Mouse (Mus musculus): ENCODE results near the gene Fggy.

The Fggy gene

DNA sequence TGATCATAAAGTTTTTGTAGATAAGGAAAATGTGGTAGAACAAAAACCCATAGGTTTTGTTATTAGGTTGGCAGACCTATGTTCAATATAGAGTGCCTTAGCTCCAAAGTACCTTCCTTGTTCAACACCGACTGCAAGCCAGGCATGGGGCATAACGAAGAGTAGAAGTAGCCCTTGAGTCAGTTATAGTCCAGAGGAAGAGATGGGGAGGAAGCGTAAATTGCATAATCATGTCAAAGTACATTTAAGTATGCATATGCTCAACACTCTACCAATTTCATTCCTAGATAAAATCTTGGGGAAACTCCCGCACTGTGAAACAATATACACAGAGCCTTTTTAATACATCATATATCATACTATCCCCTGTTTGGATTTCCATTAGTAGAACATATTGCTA, 221.2 kb downstream of the Fggy start:
- no peak for DNase-seq (ENCODE audit: low spot score)

DNA sequence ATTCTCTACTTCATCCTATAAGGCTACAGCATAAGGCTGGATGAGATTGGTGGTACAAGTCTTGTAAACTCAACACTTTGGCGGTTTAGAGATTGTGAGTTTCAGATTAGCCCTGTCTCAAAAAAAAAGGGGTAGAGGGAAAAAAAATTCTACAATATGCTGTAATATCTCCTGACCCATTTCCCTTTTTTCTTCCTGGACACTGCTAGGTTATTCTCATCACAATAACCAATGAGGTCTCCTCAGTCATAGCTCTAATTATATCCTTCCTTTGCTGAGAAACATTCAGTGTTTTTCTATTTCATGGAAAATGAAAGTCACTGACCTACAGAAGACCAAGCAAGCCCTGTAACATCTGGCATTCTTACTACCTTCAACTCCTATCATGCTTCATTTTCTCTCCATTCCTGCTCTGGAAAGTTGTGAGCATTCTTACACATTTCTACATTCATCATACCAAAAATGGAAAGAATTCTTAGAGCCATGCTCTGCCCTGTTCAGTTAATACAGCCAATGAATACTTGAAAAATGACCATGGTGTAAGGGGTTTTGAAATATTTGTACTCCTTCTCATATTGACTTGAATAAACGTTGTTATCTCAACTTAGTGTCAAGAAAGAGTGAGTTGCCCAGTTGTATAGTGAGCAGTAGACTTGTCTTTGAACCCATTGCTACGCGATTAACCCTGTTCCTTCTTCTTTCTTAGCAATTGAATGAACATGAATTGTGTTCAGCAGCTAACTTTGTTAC, 227.0 kb downstream of the Fggy start:
- no peak for DNase-seq (ENCODE audit: low spot score)

DNA sequence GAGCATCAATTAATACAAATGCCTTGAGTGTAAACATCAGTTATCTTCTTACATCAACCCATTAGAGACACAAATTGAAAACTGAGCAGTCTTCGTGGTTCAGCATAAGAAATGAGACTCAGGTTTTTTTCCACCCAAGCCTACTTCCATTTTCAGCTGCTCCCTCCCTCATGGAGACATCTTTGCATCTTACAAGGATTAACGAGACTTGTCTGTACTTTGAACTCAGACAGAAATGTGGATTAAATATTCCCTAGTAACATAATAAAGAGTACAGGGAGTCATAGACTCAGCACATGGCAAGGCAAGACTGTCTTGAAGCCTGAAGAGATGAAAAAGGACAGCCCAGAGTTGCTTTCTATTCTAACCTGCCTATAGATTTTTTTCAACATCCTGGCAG, 230.3 kb downstream of the Fggy start:
- no peak for DNase-seq (ENCODE audit: low spot score)

DNA sequence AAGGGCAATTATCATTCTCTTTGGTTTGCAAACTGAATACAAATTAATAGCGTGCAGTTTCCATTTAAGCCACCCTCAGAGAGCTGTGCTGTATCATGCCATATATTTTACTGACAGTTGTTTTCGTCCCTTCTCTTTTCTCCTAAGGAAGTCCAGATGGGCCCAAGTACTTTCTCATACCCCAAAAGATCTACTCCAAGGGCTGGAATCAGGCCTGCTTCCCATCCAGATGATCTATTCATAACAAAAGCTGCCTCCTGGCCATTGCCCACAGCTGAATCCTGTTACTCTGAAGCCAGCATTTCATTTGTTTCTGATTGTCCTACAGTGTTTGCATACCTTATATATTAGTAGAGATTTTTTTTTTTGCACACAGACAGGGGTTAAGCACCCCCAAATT, 231.6 kb downstream of the Fggy start:
- no peak for DNase-seq (ENCODE audit: low spot score)

DNA sequence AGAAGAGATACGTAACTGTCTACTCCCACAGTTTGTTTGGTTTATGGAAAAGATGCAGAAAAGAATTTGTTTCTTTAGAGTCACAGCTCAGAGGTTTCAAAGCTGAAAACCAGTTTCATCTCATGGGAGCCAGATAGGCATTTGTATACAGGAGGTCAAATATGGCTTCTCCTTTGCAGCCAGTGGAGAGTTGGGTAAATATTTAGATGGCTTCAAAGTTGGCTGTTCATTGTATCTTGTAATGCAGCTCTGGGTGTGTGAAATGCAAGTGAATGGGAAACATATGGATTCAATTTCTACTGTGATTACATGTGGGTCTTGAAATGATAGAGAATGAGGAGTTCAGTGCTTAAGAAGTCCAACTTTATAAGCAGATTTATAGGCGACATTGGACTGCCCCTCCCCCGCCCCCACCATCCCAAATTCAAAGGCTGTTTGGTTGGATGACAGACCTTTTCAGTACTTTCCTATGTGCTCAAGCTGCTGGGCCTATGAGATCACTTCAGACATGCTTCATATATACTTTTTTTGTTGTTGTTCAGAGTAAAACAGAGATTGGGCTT, 234.7 kb downstream of the Fggy start:
- no peak for DNase-seq (ENCODE audit: low spot score)

DNA sequence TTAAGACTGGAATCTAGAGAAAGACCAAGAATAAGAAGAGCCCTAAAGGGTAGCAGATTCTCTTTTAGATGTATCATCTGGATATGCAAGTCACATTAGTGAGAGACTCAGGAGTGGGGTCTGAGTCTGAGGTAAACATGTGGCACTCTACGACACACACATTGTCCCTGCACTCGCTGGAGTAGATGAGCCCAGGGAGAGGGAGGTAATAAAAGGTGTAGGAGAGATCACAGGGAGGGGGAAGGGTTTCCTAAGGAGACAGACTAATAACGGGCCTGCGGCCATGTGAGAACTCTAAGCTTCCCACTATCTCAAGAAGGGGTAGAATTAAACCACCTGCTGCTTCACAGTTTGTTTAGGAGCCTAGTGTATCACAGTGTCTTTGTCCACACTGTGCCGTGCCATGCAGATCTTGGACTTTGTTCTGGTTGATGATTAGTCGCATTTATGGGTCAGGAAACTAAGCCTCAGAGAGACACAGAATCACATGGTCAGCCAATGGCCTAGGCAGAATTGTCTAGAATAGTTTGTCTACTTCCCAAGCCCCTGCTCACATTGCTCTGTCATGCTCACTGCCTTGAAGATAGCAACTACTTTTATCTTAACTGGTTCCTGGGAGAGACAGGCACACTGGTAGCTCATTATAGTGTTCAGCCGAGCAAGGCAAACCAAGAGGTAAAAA, 236.5 kb downstream of the Fggy start:
- DNase-seq (ENCODE audit: low spot score), result no peak

DNA sequence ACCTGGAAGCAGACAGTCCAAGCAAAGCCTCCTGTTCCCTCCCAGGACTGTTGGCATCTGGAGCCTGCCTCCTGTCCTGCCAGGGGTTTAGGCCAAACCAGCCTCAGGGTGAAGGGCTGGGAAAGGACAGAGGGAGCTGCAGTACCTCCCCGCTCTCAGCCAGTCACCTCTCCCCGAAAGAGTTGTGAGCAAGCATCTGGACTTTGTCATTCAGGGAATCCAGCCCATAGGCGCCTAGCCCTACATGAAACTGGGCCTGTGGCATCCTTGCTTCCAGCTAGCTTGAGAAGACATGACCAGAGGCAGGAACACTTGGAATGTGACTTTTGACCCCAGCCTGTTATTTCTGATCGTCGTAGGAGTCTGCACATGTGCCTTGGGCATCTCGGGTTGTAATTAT, 237.3 kb downstream of the Fggy start:
- DNase-seq (ENCODE audit: low spot score), result no peak

DNA sequence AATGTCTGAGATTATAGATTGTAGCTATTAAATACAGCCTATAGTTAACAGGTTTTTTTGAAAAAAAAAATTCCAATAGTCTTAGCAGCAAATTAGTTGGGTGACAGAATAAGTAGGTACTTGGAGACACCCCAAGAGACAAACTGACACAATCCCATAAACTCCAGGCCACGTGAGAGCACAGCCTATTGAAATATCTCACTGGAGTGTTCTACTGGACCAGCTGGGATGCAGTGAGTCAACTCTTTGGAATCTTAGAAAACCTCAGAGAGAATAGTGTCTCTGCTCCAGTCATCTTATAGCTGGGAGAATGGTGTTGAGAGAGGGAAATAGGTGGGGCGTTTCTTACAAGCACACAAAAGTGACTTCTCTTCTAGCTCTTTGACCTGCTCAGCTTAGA, 238.0 kb downstream of the Fggy start:
- no peak for DNase-seq (ENCODE audit: low spot score)

DNA sequence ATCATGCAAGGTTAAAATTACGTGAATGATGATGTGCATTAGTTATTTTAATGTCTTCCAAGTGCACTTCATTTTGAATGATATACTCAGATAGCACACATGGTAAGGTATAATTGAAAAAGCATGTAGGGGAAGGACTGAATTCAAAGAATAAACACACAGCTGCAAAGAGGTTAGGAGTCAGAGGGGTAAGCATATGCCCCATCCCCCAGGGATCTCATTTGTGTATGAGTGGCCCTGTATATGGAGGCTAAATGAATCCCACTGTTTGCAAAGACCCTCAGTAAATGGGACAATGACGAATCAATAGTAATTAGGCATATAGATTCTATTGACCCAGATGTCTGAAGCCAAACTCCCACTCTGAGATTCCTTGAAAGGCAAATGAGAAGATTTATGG, 262.3 kb downstream of the Fggy start:
- DNase-seq (ENCODE audit: low spot score), result no peak

DNA sequence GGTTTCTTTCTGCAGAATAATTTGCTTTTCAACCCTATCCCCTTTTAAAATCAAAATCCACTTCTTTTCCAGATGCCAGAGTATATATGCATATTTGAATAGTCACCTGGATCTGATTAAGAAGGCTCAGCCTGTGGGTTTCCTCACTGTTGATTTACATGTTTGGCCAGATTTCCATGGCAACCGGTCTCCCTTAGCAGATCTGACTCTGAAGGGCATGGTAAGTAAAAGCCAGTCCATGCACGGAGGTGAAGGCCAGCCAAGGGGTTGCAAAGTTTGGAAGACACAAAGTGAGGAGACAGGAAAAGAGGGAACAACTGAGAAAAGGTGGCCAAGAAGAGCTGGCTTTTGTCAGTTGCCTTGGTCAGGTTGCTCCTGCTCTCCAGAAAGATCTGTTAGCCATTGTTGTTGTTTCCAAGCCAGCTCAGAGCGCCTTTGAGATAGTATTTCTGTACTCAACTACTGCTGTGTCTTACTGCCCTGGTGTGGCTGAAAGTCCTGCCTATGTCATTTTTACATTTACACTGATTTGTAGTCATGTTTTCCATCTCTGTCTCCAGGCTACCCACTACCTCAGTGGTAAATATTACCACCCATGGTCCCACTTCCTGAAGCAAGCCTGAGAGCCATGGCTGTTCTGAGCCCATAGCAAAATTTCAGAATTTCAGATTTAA, 264.7 kb downstream of the Fggy start:
- DNase-seq (ENCODE audit: low spot score), result no peak

DNA sequence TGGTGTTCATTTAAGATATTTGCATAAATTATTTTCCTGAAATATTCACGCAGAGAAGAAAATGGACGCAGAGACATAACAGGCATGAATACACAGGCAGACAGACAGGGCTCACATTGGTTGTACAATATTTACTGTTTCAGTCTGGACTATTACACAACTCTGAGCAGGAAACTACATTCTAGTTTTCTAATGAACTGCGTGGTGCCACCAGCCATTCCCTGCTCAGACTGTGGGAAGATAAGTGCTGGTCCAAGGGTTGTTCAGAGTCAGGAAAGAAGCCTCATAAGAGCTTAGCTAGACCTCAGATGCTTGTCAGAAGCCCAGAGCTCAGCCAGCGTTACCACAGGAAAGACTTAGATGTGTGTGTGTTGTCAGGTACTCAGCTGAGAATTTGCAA, 270.9 kb downstream of the Fggy start:
- no peak for DNase-seq (ENCODE audit: low spot score)

DNA sequence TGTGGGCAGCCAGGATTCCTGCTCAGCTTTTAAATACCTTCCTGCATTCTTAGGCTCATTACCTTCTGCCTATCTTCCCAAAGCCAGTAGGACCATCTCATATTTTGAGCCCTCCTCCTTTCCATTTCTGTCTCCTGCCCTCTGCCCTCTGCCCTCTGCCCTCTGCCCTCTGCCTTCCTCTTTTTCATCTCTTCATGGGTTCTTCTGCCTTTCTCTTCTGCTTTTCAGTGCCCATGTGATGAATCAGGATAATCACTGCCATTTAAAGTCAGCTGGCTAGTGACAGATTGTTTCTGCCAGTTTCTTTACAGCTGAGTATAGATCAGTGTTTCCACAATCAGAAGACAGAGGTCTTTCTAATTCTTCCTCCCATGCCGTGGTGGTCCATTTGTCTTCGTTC, 273.0 kb downstream of the Fggy start:
- DNase-seq (ENCODE audit: low spot score), result no peak

DNA sequence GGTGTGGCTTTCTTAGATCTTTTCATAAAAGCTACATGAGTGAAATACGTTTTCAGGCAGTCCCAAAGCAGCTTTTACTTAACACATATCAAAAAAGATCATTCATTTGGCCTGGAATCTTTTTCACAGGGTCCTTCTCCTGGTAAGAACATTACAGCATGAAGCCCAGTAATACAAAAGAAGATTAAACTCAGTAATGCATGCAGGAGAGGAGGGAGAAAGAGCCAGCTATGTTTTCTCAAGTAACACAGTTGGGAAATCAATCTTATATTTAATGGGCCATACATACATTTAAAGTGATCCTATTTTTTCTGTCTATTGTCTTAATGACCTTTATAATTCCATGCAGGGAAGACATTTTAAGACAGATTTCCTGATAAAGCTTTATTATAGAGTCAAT, 282.6 kb downstream of the Fggy start:
- no peak for DNase-seq (ENCODE audit: low spot score)

DNA sequence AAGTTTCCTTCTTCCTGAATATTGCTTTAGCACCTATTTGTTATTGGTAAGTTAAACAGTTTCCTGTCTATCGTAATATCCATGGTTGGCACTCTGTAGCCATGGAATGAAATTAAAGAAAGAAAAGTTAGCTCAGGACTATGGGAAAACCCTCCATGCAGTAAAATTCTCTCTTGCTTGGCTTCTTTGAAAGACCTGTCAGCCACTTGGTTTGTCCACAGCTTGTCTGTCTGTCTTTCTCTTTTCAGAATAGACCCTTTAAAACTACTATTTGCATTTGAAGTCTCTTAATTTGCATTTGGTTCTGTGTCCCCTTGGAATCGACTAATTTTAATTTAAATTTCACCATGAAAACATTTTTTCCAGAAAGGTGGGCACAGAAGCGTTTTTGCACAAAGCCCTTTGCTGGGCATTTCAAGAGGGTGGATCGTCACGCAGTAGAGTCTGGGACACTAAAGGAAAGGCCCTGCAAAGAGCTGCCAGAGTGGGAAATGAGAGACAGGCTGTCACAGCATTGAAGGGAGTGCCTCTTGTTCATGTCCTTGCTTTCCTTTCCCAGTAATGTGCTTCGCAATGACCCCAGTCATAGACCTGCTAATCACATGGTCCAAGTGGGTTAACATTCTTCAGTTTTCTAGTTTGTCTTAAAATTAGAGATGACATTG, 283.2 kb downstream of the Fggy start:
- no peak for DNase-seq (ENCODE audit: low spot score)

DNA sequence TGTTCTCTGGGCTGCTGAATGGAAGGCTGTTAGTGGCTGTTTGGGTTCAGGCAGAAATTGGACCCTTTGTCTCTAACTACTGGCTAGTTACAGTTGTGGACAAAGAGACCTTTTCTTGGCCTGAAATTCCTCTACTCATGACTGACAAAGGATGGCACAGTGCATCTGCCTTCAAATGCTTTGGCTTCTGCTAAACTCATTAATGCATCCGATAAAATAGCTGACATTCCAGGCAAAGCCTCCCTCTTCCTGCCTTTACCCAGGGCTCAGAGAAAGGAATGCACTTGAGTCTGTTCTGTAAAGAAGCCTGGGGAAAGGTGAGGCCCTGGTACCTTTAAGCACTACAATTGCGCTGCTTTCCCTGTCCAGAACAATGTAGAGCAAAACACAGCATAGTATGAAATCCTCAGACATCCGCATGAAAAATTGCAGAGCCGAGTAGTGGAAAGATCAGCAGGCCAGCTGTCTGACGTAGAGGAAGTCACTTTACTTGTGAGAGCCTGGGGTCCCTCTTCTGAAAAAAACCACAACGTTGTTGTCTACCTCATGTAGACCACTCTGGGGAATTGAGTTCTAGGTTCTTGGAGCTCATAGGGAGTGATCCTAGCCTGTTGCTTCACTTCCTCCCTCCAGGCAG, 288.8 kb downstream of the Fggy start:
- no peak for DNase-seq (ENCODE audit: low spot score)

DNA sequence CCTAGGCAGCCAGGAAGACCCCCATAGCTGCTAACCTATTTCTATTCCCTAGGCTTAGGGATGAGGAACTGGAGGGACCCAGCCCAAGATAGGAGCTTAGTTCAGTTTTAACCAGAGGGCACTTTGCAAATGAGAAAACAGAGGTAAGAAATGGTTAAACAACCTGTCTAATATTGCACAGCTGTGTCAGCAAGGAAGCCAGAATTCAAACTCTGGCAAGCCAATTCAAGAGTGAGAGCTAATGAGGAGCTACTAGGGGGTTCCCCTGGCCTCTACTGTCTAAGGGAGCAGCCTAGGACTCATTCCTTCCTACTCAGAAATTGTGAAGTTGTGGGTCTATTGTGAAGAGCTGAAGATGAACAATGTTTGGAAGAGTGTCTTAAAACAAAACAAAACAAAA, 289.9 kb downstream of the Fggy start:
- no peak for DNase-seq (ENCODE audit: low spot score)

DNA sequence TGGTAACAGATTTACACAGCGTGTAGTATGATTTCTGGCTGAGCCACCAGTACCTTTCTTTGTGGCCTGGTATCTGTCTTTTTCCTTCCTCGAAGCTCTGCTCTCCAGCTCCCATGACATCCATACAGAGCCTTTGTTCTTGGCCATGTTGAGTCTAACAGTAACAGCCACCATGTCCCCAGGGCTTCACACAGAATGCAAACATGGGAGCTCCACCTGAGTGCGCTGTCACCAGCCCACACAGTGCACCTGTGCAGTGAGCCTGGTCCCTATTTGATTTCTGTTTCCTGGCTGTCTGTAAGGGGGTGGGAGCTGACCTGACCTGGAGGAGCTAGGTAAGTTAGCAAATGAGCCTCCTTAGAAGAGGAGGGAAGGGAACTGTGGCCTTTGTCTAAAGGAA, 290.4 kb downstream of the Fggy start:
- DNase-seq (ENCODE audit: low spot score), result no peak

DNA sequence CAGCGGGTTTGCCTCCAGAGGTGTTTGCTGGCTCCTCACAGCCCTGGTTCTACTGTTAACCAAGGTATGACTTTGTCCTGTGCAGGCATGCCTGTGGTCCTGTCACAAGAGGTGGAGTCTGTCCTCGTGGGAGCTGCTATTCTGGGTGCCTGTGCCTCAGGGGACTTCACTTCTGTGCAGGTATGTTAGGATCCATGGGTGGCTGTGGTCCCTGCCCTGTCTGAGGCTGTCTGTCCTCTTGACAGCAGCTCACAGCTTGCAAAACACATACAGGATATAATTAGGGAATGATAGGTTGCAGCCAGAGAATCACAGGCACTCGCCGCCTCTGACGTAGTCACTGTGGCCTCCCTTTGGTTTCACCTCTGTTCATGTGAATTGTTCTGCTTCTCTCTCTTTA, 292.2 kb downstream of the Fggy start:
- no peak for DNase-seq (ENCODE audit: low spot score)

DNA sequence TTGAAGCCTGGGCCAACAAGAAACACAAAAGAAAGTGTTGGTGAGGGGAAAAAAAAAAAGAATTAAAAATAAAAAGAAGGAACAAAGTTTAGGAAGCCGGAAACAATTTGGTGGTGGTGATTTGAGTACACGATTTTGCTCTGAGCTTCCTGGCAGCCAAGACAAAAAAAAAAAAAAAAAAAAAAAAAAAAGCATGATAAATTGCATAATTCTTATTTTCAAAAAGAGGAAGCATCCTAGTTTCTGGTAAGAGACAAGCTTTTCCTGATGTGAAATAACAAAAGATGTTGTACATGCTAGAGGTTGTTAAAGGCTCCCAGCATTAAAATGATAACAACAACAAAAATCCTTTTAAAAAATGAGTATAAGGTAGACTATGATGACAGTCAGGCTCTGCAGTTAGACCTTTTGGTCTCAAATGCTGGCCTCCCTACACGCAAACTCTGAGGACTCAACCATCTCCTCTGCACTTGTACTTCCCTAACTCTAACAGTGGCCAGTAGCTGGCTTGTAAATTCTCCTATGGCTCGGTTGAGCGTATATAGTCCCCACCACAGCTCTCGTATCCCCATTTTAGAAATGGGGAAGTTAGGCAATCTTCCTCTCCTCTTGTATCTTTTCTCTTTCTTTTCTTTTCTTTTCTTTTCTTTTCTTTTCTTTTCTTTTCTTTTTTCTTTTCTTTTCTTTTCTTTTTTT, 292.9 kb downstream of the Fggy start:
- no peak for DNase-seq (ENCODE audit: low spot score)

DNA sequence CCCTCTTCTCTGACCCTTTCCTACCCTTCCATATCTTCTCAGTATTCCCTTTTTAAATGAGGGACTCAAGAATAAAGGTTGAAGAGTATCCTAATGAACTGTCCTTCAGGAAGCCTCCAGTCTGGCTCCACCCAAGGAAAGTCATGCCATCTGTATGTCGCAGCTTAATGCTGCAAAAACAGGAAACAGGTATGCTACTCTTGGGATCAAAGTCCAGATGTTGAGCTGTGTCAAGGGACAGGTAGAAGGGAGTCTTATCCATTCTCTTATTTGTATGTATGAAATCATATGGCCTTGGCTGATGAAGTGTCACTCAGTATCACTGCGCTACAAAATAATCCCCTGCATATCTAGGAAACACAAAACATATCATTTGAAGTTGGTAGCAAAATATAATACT, 294.9 kb downstream of the Fggy start:
- DNase-seq (ENCODE audit: low spot score), result no peak

DNA sequence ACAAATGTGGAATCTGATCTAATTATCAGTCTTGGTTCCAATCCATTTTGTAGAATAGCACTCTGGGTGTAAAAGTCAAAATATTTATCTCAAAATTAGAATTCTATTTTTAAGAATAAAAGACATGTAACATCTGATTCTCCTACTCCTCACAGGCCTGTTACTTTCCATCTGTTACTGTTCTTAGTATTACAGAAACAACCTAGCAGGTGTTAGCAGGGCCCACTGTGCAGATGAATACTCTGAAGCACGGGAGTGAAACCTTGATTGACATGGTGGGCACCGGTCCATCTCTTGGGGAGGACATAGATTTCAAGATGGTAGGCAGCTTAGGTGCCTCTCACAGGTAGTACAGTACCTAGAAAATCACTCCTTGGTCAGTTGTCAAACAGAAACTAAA, 298.7 kb downstream of the Fggy start:
- DNase-seq (ENCODE audit: low spot score), result no peak

DNA sequence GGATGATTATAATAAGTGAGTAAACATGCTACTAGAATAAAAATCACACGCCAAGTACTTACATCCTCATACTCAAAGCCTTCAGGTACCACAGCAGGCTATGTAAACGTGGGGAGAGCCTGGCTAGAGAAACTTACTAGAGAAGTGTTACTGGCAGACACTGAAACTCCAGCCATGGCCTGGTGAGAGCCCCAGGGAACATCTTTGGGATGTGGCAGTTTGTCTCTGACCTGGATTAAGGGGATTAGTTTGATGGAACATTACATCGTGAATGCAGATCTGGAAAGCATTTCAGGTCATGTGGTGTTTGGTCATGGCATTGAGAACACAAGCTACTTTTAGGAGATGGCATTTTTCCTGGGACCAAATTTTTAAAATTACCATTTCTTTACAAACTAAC, 303.3 kb downstream of the Fggy start:
- DNase-seq (ENCODE audit: low spot score), result no peak

Data from layer of hippocampus, adult 9-10 months (tissue).